Mouse (Mus musculus) spleen, postnatal 4 days (tissue): ENCODE data around the gene Card6.

Experiments used
- DNase-seq, 2 experiments: peaks; one replicate each; pipeline ENCODE4 v3.0.0; 2022; ENCODE audit warnings: low spot score in 2 of 2

Card6 gene

GRCm38 (mm10) chr15:5088850-5089608 is 19.3 kb downstream of the Card6 start:
- peak in 1 of 2 experiments; percentile 15 for DNase-seq

GRCm38 (mm10) chr15:5086162-5086561 is 22.2 kb downstream of the Card6 start:
- DNase-seq: no peak

- DNase-seq: peak in 1 of 2 experiments; percentile 18
Observed at GRCm38 (mm10) chr15:5081235-5081634, 27.1 kb downstream of the Card6 start.

- DNase-seq: no peak
Observed at GRCm38 (mm10) chr15:5068801-5069518, 39.4 kb downstream of the Card6 start.

GRCm38 (mm10) chr15:5063635-5064034 is 44.7 kb downstream of the Card6 start, which contains the start of gene C7:
C7 (minus strand) TSS chr15:5063740.
- DNase-seq: no peak
